Mouse (Mus musculus): ENCODE data around the gene Anapc13.

DNA sequence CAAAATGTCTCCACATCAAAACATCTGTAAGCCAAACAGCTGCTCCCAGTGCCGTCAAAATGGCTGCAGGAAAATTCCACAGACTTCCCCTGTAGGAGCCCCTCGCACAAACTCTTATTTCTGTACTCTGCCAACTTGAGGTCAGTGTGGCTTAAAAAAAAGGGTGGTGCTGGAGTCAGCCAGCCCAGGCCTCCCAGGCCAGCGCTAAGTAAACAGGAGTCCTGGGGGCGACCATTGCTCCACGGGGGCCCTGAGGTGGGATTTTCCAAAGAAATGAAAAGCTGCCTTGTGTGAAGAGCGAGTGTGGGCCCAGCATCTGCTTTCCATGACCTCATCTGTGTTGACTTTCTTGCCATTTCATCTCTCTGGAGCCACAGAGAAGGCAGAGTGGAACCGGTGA is 55.4 kb downstream of the Anapc13 start:
- TF ChIP-seq CTCF (IDR thresholded peaks at IDR 0.05; ENCODE audit: low read depth) (no peak), EP300 (IDR thresholded peaks at IDR 0.05; ENCODE audit: low read depth) (no peak)
